Mouse (Mus musculus): ENCODE data around the gene Pcnx3. TPM values are rescaled to one million over a fixed set of nuclear protein-coding genes. Genes with fewer than 3 reads are reported as not detected.

Gene Pcnx3
- total RNA-seq, 2 experiments from 2014 or later, result 12.2 to 15.2 TPM

DNA sequence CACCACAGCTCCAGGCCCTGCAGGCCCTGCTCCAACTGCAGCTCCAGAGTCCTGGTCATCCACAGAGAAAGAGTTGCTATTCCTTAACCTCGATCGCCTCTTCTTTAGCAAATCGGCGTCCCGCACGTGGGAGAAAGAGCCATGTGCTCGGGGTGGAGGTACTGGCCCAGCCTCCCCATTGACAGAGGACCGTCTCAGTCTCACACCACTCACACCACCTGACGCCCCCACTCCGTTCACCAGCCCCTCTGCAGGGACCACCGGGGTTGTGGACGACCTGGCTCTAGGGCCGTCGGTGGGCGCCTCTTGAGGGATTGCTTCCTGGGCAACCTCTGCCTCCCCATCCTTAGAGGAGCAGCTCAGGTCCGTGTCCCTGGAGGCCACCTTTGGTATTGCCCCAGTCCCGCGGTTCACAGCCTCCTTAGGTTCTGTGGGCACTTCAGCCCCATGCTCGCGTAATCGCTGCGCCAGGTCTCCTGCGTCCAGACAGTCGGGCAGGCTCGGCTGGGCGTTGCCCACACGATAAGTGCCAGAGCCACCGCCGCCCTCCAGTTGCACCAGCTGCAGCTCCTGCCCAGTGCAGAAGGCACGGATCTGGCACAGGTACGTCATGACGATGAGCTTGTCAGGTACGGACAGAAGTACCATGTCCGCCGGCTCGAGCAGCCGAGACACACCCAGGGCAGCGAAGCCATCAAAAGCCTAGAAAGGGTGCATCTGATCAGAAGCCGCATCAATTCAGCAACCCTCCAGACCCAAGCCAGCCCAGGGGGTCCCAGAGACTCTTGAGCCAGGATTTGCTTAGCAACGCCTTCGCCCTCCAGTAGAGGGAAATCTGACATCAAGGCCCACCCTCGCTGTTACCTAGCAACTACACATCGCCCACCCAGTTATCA lies 27.3 kb upstream of the Pcnx3 start:
- intact Hi-C loops (cut with DNase I), result no loop called here
- DNase-seq, result no peak

GRCm38 (mm10) chr19:5713730-5714129 lies 25.0 kb upstream of the Pcnx3 start:
- peak; percentile 72 to 82 for DNase-seq
- intact Hi-C loops (cut with DNase I), result no loop called here

DNA sequence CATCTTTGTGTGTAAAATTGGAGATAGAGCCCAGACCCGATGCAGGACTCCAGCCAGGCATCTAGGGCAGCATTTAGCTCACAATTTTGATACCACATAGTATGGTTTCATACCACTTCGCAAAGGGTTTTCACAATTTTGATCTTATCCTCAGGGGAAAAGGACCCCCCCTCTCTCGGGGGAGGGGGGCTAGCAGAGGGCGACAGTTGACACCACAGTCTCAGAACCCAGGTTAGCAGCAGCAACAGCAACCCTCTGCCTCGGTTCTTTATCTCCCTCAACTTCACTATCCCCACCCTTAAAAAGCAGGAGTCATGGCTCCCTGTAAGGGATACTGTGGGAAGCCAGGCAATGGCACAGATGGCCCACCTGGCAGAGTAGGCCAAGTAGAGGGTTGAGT lies 24.5 kb upstream of the Pcnx3 start:
- intact Hi-C loops (cut with DNase I), result no loop called here
- DNase-seq, result no peak

DNA sequence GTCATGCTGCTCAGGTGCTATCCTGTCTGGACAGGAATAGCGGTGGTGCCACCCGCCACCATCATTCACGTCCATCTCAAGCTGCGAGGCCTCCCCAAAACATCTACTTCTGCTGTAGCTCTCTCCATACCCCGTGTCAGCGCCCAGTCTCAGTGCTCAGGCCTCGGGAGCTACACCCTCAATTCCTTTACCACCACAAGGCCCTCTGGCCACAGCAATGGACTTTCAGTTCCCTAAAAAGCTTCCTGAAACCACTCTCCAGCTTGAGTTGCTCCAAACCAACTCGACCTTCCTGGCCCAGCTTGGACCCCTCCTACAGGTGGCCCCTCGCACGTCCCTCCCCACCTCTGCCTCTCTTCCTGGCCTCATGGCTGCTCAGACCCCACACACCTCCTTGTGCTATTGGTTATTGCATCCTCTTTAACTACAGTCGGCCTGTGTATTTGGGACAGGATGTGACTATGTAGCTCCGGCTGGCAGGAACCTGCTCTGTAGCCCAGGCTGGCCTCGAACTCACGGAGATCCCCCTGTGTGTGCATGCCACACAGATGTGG lies 23.3 kb upstream of the Pcnx3 start:
- peak in 1 of 2 experiments; percentile 24 for DNase-seq
- intact Hi-C loops (cut with DNase I), result loop anchor here (1.0 to 2.0 kb wide), 2 partner anchors 16 to 69 kb away; no protein-coding TSS in a partner anchor

GRCm38 (mm10) chr19:5711218-5711617 lies 22.5 kb upstream of the Pcnx3 start:
- DNase-seq, result peak; percentile 57 to 76

GRCm38 (mm10) chr19:5710581-5710980 lies 21.9 kb upstream of the Pcnx3 start:
- no peak for DNase-seq
- intact Hi-C loops (cut with DNase I), result loop anchor here (2.0 kb wide), 1 partner anchor 70 kb away; no protein-coding TSS in a partner anchor

More at GRCm38 (mm10) chr19:5711218-5711617, 22.5 kb upstream of the Pcnx3 start:
- intact Hi-C loops (cut with DNase I), result loop anchor here (1.0 to 2.0 kb wide), 2 partner anchors 17 to 70 kb away; no protein-coding TSS in a partner anchor

DNA sequence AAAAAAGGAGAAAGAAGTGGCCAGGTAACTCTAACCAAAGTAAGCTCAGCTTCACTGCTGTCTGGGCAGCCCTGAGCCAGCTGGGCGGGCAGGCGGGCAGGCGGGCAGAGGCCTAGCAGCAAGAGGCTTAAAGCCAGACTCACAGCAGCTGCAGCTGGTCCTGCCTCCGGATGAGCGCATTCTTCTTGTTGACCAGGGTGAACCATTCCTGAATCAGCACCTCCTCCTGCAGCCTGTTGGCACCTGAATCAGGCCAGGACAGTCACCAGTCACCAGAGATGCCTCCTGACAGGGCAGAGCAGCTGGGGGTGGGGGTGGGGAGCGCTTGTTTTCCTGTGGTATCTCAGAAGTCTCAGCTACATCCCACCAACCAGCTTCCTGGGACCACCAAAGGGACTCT lies 21.4 kb upstream of the Pcnx3 start:
- DNase-seq, result no peak
- intact Hi-C loops (cut with DNase I), result loop anchor here (2.0 kb wide), 1 partner anchor 71 kb away; no protein-coding TSS in a partner anchor

DNA sequence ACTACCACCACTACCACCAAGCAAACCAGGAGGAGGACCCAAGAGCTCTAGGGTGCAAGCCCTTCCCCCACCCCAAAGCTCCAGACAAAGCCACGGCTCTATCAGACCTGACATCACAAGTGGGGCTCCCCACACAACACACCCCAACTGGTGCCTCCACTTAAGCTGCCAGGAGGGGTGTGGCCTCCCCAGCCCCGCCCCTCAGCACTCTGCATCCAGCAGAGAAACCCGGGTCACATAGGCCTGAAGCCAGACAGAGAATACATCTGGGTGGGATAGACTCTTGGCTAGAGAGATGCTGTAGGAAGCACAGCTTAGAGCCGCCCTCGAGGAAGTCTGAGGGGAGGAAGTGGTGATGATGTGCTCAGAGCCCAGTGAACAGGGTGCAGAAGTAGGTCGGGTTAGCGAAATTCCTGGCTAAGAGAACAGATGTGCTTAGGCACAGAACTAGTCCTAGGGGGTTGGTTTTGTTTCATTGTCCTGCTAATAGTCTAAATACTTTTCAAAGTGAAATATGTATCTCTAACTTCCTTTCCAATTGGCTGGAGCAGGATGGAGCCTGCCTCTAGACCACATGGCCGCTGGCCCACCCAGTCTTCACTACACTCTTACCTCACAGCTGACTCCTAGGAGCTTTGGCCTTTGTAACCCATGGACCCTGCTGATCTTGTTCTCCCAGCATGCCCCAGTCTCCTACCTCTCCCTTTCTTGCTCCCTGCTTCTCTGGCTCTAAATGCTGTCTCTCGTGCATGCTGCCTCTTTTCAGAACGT lies 16.3 kb upstream of the Pcnx3 start:
- intact Hi-C loops (cut with DNase I), result no loop called here
- DNase-seq, result no peak

GRCm38 (mm10) chr19:5704163-5704800 lies 15.6 kb upstream of the Pcnx3 start, which contains the start of gene Kcnk7:
Kcnk7 (plus strand) TSS chr19:5704367.
- DNase-seq, result no peak
- intact Hi-C loops (cut with DNase I), result no loop called here

DNA sequence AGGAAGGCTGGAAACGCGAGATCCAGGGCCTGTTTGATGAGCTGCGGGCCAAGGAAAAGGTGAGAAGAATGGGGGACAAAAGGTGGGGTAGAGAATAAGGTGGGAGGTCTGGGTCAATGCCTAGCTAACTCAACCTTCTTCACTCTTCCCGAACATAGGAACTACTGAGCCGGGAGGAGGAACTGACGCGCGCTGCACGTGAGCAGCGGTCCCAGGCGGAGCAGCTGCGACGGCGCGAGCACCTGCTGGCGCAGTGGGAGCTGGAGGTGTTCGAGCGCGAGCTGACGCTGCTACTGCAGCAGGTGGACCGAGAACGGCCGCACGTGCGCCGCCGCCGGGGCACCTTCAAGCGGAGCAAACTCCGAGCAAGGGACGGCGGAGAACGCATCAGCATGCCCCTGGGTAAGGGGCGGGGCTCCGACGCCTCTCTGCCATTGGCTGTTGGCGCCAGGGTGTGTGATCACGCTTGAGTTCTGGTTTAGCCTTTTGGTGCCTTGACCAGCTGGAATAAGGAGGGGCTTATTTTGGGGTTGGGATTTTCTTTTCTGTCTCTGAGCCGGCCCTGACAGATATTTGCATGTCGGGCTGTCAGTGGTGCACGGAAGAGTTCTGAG lies 7.2 kb upstream of the Pcnx3 start:
- intact Hi-C loops (cut with DNase I), result no loop called here

DNA sequence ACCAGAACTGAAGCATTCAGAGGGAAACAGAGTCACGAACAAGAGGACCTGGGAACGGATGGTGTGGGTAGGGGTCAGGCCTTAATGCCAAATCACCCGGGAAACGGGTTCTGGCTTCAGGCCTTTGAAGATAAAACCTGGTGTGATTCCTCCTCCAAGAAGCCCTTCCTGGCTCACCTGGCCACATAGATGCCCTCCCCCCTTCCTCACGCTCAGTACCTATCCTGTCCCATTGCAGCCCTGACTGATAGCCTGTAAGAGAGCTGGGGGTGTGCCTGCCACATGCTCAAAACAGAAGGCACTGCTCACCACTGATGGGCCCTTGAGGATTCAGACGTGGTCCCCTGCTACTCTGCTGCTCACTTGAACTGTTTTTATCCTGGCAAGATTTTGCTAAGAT lies 5.1 kb upstream of the Pcnx3 start:
- DNase-seq, result no peak
- intact Hi-C loops (cut with DNase I), result loop anchor here (5.0 kb wide), 1 partner anchor 34 kb away; the partner anchor contains the start of genes Ehbp1l1 and Fam89b

More for the DNA sequence above, 7.2 kb upstream of the Pcnx3 start:
- DNase-seq, result no peak

DNA sequence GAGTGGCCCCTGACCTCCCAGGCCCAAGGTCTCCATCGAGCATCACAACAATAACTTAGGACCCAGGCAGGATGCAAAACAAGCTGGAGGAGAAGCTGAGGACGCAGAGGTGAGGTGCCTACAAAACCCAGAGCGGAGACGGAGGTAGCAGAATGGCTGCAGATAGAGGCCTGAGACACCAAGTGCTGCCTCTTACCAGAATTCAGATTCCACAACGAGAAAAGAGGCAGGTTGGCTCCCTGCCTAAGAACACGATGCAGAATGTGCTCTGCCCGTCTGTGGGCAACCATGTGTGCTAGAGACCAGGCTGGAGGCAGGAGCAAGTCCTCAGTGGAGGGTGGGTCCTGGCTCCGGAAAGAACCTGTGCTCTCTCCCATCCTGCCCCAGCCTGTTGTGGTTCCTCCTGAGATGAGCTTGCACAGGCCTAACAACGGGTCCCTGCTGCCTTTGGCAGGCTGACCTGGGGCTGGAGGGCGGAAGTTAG lies 4.2 kb upstream of the Pcnx3 start:
- no peak for DNase-seq
- intact Hi-C loops (cut with DNase I), result loop anchor here (5.0 kb wide), 1 partner anchor 34 kb away; the partner anchor contains the start of genes Ehbp1l1 and Fam89b

DNA sequence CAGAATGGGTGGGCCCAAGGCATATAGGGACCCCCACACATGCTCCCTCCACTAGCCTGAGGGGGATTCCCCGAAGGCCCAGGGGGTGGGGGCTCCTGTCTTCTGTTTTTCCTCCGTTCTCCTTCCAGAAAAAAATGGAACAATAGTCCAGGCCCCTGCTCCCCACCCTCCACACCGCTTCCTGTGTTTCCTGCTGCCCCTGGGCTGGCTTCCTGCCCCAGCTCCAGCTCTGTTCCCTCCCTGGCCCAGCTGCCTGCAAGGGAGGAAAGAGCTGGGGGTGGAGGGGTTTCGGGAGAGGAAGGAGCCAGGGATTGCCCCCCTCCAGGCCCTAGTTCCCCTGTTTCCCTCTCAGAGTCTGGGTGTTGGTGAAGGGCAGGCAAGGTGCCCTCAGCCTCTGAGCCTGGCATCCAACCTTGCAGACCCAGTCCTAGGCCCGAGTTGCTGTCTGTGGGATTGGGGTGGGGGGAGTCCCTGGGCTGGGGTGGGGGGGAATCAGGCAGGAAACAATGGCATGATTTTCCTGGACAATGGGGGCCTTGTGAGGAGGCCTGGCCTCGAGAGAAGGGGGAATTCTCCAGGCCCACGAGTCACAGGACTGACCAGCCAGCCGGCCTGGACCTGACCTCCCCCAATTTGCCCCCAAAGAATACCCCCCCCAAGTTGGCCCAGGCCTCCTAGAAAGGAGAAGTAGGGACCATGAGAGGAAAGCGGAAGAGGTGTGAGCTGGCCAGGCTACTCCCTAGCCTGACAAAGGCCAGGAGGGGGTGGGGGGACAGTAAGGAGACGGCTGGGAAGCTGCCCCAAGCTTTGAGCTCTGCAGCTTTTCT lies 3.6 kb upstream of the Pcnx3 start:
- intact Hi-C loops (cut with DNase I), result loop anchor here (5.0 kb wide), 1 partner anchor 35 kb away; the partner anchor contains the start of genes Ehbp1l1 and Fam89b
- DNase-seq, result peak in 1 of 2 experiments; percentile 51

- intact Hi-C loops (cut with DNase I), result loop anchor here (5.0 kb wide), 1 partner anchor 36 kb away; the partner anchor contains the start of genes Ehbp1l1 and Fam89b
- DNase-seq, result no peak
Observed at GRCm38 (mm10) chr19:5691601-5692000, 2.9 kb upstream of the Pcnx3 start.

GRCm38 (mm10) chr19:5690343-5690735 lies 1.6 kb upstream of the Pcnx3 start:
- no peak for DNase-seq
- intact Hi-C loops (cut with DNase I), result loop anchor here (5.0 kb wide), 1 partner anchor 37 kb away; the partner anchor contains the start of genes Ehbp1l1 and Fam89b

- DNase-seq, result peak; percentile 78 to 80
- intact Hi-C loops (cut with DNase I), result loop anchor here (5.0 kb wide), 1 partner anchor 38 kb away; the partner anchor contains the start of genes Ehbp1l1 and Fam89b
Observed at GRCm38 (mm10) chr19:5689565-5690342, 1.0 kb upstream of the Pcnx3 start.

DNA sequence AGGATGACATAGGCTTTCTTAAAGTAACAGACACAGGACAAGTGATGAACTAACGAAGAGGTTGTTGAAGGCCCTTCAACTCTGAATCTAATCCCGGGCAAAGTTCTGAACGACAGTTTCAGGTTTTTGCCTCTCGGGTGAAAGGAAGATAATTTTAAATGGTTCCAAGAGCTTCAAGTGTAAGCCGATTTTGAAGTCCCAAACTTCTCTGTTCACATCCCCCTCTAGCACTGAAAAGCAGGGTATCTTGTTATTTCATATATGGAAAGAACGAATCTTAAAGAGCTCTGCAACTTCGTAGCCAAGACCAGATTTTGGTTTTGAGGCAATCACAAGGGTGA lies 350 bp upstream of the Pcnx3 start:
- DNase-seq, result no peak
- intact Hi-C loops (cut with DNase I), result no loop called here

- no peak for DNase-seq
- intact Hi-C loops (cut with DNase I), result no loop called here
Observed at GRCm38 (mm10) chr19:5687738-5688137, 970 bp downstream of the Pcnx3 start.
